Mouse (Mus musculus) midbrain, embryonic 10.5 days (tissue): Measurements from ENCODE around the gene Heg1. TPM values are rescaled to one million over a fixed set of nuclear protein-coding genes. Genes with fewer than 3 reads are reported as not detected.

Experiments
- DNase-seq: peaks from one replicate; pipeline ENCODE4 v3.0.0-alpha.2; 2017; ENCODE audit warnings: low spot score
- H3K27ac ChIP-seq: fragments of 300-500 bp; sonication (generic); replicated peaks from 2 replicates; pipeline ENCODE4 v1.5.1; 2016; ENCODE audit warnings: mild to moderate bottlenecking
- H3K27me3 ChIP-seq: fragments of 300-500 bp; sonication (generic); 2 replicates; pipeline ENCODE4 v1.6.1; 2016; ENCODE audit warnings: low read depth, mild to moderate bottlenecking; ENCODE audit not compliant: poor library complexity, severe bottlenecking
- H3K36me3 ChIP-seq: fragments of 300-500 bp; sonication (generic); 2 replicates; pipeline ENCODE4 v1.6.1; 2016; ENCODE audit warnings: mild to moderate bottlenecking, moderate library complexity
- H3K4me1 ChIP-seq: fragments of 300-500 bp; sonication (generic); 2 replicates; pipeline ENCODE4 v1.6.1; 2016
- H3K4me3 ChIP-seq: fragments of 300-500 bp; sonication (generic); 2 replicates; pipeline ENCODE4 v1.5.1; 2016; ENCODE audit warnings: mild to moderate bottlenecking, moderate library complexity
- H3K9me3 ChIP-seq: fragments of 300-500 bp; sonication (generic); replicated peaks from 2 replicates; pipeline ENCODE4 v1.6.1; 2016; ENCODE audit warnings: mild to moderate bottlenecking
- WGBS: fragments of 180-500 bp; shearing (Covaris S2); methylation state at CpG from one replicate; pipeline ENCODE4 v1.1.7; 2016; 5-methylcytosine and 5-hydroxymethylcytosine counted together
- polyA plus RNA-seq: library from polyadenylated mRNA; unstranded; fragments of >200 nt; fragmentation: Nextera tagmentation; extraction: Ambion mirVana; gene quantifications from 2 replicates; pipeline ENCODE4 v1.2.1, GENCODE M21; 2016

The Heg1 gene
- polyA plus RNA-seq, 1 experiment from 2014 or later: 34.3 TPM

GRCm38 (mm10) chr16:33728427-33728826 lies 44.3 kb downstream of the Heg1 start:
- WGBS: 63% methylated on average over 13 of the region's 13 CpGs
- DNase-seq: no peak
- peaks cover 37% of the 10 kb centered on the region for H3K4me1 ChIP-seq
- no peaks in the 10 kb centered on the region for H3K27me3 ChIP-seq
- no peak overlapping the region for H3K4me3 ChIP-seq
- H3K36me3 ChIP-seq: peaks cover 99% of the 10 kb centered on the region
- H3K9me3 ChIP-seq: peaks cover 5% of the 10 kb centered on the region; the same call in 1 of the 2 replicates
- H3K27ac ChIP-seq: peak overlapping the region; percentile 63; the same call in 1 of the 2 replicates

- Histone ChIP-seq H3K27me3 (no peaks in the 10 kb centered on the region), H3K4me1 (peaks cover 59% of the 10 kb centered on the region), H3K36me3 (peaks cover 90% of the 10 kb centered on the region), H3K27ac (no peak overlapping the region), H3K9me3 (no peaks in the 10 kb centered on the region), H3K4me3 (no peak overlapping the region)
- 92% methylated on average over 12 of the region's 12 CpGs for WGBS
- DNase-seq: no peak
Observed at GRCm38 (mm10) chr16:33731291-33731690, 47.1 kb downstream of the Heg1 start.

- Histone ChIP-seq H3K4me3 (no peak overlapping the region), H3K4me1 (peaks cover 63% of the 10 kb centered on the region), H3K27me3 (no peaks in the 10 kb centered on the region), H3K9me3 (no peaks in the 10 kb centered on the region), H3K27ac (no peak overlapping the region), H3K36me3 (peaks cover 90% of the 10 kb centered on the region)
- no peak for DNase-seq
- 85% methylated on average over 6 of the region's 6 CpGs for WGBS
Observed at GRCm38 (mm10) chr16:33732237-33732749, 48.1 kb downstream of the Heg1 start.

GRCm38 (mm10) chr16:33732846-33733580 lies 48.8 kb downstream of the Heg1 start:
- 80% methylated on average over 15 of the region's 15 CpGs for WGBS
- Histone ChIP-seq H3K27ac (peak overlapping the region; percentile 13; the same call in 1 of the 2 replicates), H3K4me1 (peaks cover 63% of the 10 kb centered on the region), H3K4me3 (no peak overlapping the region), H3K27me3 (no peaks in the 10 kb centered on the region), H3K36me3 (peaks cover 88% of the 10 kb centered on the region), H3K9me3 (no peaks in the 10 kb centered on the region)
- no peak for DNase-seq

GRCm38 (mm10) chr16:33733864-33734263 lies 49.7 kb downstream of the Heg1 start:
- 86% methylated on average over 6 of the region's 6 CpGs for WGBS
- H3K27ac ChIP-seq: peak overlapping the region; percentile 72
- H3K4me3 ChIP-seq: no peak overlapping the region
- no peaks in the 10 kb centered on the region for H3K9me3 ChIP-seq
- DNase-seq: no peak
- no peaks in the 10 kb centered on the region for H3K27me3 ChIP-seq
- H3K36me3 ChIP-seq: peaks cover 88% of the 10 kb centered on the region
- H3K4me1 ChIP-seq: peaks cover 65% of the 10 kb centered on the region

DNA sequence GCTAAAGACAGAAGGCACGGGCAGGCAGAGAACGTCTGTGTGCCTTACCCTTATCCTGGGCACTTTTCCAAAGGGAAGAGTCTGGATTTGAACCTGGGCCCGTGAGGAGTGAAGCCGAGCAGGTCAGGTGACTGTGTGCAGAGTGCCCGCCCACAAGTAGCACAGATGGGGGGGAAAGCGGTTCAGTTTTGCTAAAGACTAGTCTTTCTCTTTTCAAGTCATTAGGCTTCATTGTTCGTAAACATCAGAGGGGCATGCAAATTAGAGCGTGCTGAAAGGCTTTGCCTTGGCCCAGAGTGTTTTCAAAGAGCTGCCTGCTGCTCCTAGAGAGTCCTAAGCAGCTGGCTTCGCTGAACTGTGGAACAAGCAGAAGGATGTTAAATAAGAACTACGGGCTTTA lies 50.4 kb downstream of the Heg1 start:
- peaks cover 88% of the 10 kb centered on the region for H3K36me3 ChIP-seq
- 11% methylated on average over 10 of the region's 10 CpGs for WGBS
- H3K9me3 ChIP-seq: no peaks in the 10 kb centered on the region
- no peak overlapping the region for H3K4me3 ChIP-seq
- peak; percentile 61 for DNase-seq
- H3K27me3 ChIP-seq: no peaks in the 10 kb centered on the region
- H3K27ac ChIP-seq: peak overlapping the region; percentile 72
- peaks cover 72% of the 10 kb centered on the region for H3K4me1 ChIP-seq

- no peaks in the 10 kb centered on the region for H3K27me3 ChIP-seq
- no peak for DNase-seq
- no peaks in the 10 kb centered on the region for H3K9me3 ChIP-seq
- 42% methylated on average over 5 of the region's 5 CpGs for WGBS
- no peak overlapping the region for H3K4me3 ChIP-seq
- H3K27ac ChIP-seq: peak overlapping the region; percentile 72
- peaks cover 79% of the 10 kb centered on the region for H3K4me1 ChIP-seq
- H3K36me3 ChIP-seq: peaks cover 88% of the 10 kb centered on the region
Observed at GRCm38 (mm10) chr16:33735238-33735637, 51.1 kb downstream of the Heg1 start.

DNA sequence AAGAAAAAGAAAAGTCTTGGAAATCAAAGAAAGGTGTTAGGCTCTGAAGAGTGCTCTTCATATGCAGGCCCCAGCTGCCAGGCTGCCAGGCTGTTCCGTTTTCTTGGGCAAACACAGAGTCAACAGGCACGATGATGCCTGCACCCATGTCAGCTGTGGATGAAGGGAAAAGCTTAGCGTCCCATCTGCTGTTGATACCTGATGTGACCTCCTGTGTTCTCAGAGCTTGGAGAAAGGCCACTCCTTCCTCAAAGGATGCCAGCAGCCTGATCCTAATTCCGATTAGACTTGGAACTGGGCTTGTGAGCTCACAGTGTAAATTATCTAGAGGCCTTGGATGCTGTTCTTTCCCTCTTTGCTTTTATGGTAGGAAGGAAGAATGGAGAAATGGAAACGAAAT lies 51.6 kb downstream of the Heg1 start:
- Histone ChIP-seq H3K4me1 (peaks cover 84% of the 10 kb centered on the region), H3K9me3 (no peaks in the 10 kb centered on the region), H3K27ac (peak overlapping the region; percentile 72), H3K4me3 (no peak overlapping the region), H3K36me3 (peaks cover 88% of the 10 kb centered on the region), H3K27me3 (no peaks in the 10 kb centered on the region)
- WGBS: 45% methylated on average over 5 of the region's 5 CpGs
- no peak for DNase-seq

GRCm38 (mm10) chr16:33736746-33737145 lies 52.6 kb downstream of the Heg1 start:
- no peak for DNase-seq
- no peaks in the 10 kb centered on the region for H3K9me3 ChIP-seq
- H3K27me3 ChIP-seq: no peaks in the 10 kb centered on the region
- H3K27ac ChIP-seq: no peak overlapping the region; the same call in 1 of the 2 replicates
- 79% methylated on average over 6 of the region's 6 CpGs for WGBS
- peaks cover 88% of the 10 kb centered on the region for H3K36me3 ChIP-seq
- H3K4me1 ChIP-seq: peaks cover 94% of the 10 kb centered on the region
- H3K4me3 ChIP-seq: no peak overlapping the region

DNA sequence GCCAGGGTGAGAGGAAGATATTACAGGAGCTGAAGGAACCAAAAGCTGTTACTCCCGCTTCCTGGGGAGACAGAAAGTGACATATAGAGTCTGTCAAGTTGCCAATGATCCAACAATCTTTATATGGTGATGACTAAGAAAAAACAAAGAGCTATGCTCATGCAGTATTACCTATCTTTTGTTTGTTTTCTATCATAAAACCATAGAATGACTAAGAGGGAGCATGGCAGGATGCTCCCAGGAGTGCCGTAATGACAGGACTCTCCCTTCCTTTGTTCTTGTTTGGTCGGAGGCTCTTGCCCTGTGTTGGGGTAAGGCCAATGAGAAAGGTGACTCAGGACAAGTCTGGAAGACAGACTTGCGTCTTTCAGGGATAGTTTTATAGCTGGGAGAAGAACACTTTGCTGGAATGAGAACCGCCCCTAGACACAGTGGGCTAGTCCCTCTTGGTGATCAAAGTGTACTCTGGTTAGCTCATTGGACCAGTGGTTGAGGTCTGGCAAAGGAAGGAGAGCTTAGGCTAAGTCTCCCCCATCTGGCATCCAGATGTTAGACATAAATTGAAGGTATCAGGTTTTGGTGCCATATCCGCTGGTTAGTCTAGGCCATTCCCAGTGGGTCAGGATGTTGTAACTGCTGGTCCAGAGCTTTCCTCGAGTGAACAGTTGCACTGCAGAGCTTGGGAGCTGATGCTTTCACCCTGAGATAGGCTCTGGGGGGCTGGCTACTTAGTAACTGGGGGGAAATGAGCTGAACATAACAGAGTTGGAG lies 55.0 kb downstream of the Heg1 start:
- Histone ChIP-seq H3K4me3 (no peak overlapping the region), H3K27me3 (no peaks in the 10 kb centered on the region), H3K36me3 (peaks cover 88% of the 10 kb centered on the region), H3K27ac (peak overlapping the region; percentile 61), H3K4me1 (peaks cover 79% of the 10 kb centered on the region), H3K9me3 (no peaks in the 10 kb centered on the region)
- WGBS: 71% methylated on average over 7 of the region's 7 CpGs
- DNase-seq: no peak

GRCm38 (mm10) chr16:33739802-33740201 lies 55.6 kb downstream of the Heg1 start:
- Histone ChIP-seq H3K36me3 (peaks cover 94% of the 10 kb centered on the region), H3K4me3 (no peak overlapping the region), H3K9me3 (no peaks in the 10 kb centered on the region), H3K27me3 (no peaks in the 10 kb centered on the region), H3K4me1 (peaks cover 72% of the 10 kb centered on the region), H3K27ac (peak overlapping the region; percentile 61)
- DNase-seq: peak; percentile 53
- WGBS: 48% methylated on average over 3 of the region's 3 CpGs

DNA sequence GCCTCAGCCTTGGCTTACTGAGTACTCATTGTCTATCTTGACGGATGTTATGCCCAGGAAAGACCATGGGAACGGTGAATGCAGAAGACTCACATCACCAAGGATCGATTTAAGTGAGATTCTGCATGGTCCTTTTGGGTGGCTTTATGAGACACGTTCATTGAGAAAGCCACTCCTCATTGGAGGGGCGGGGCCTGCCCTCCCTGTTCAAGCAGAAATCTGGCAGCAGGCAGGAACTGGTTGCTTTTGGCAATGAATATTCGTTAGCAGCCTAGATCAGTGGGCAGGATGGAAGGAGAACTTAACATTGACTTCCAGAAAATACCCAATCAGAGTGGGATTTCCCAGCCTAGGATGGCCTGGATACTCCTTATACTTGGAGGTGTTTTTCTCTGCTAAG lies 56.2 kb downstream of the Heg1 start:
- peak overlapping the region; percentile 61 for H3K27ac ChIP-seq
- no peaks in the 10 kb centered on the region for H3K27me3 ChIP-seq
- no peak for DNase-seq
- peaks cover 97% of the 10 kb centered on the region for H3K36me3 ChIP-seq
- H3K4me3 ChIP-seq: no peak overlapping the region
- no peaks in the 10 kb centered on the region for H3K9me3 ChIP-seq
- peaks cover 66% of the 10 kb centered on the region for H3K4me1 ChIP-seq
- 70% methylated on average over 6 of the region's 6 CpGs for WGBS

- no peak overlapping the region for H3K4me3 ChIP-seq
- 71% methylated on average over 5 of the region's 5 CpGs for WGBS
- no peaks in the 10 kb centered on the region for H3K9me3 ChIP-seq
- H3K4me1 ChIP-seq: peaks cover 54% of the 10 kb centered on the region
- no peak for DNase-seq
- no peak overlapping the region; the same call in 1 of the 2 replicates for H3K27ac ChIP-seq
- peaks cover 98% of the 10 kb centered on the region for H3K36me3 ChIP-seq
- H3K27me3 ChIP-seq: no peaks in the 10 kb centered on the region
Observed at GRCm38 (mm10) chr16:33741795-33742194, 57.6 kb downstream of the Heg1 start.
